Mouse (Mus musculus) C2C12 (cell line): ENCODE results near the gene Txndc2.

Source experiments
- CTCF ChIP-seq: IDR thresholded peaks from one replicate; pipeline ENCODE4 v1.5.1; 2011; ENCODE audit not compliant: control insufficient read depth, insufficient read depth, insufficient read length
- MAX ChIP-seq: IDR thresholded peaks from one replicate; pipeline ENCODE4 v1.6.1; 2011; ENCODE audit warnings: mild to moderate bottlenecking, control low read depth
- MYOG ChIP-seq: IDR thresholded peaks from one replicate; pipeline ENCODE4 v1.6.1; 2011; ENCODE audit not compliant: control insufficient read depth, insufficient read length; ENCODE audit errors: extremely low read depth
- USF1 ChIP-seq: IDR thresholded peaks from one replicate; pipeline ENCODE4 v1.6.1; 2011; ENCODE audit warnings: low read depth, mild to moderate bottlenecking, control low read depth, moderate library complexity

- no peak for TF ChIP-seq CTCF
- no peak for TF ChIP-seq MYOG
- no peak for TF ChIP-seq MAX
- no peak for TF ChIP-seq USF1
Measured at GRCm38 (mm10) chr17:65604315-65604714, 37.7 kb downstream of the Txndc2 start.
